Mouse (Mus musculus) telencephalon, adult 2 months (tissue): ENCODE measurements around the gene Rlf.
"Not testable (repeated sequence)": the region's sequence is repeated elsewhere in the genome, so short reads cannot be mapped to it uniquely, and the experiment has no call there.

Source experiments
- DNase-seq: peaks from one replicate; pipeline ENCODE4 v3.0.0-alpha.2; 2011; ENCODE audit warnings: low read depth, low spot score

Rlf gene

GRCm38 (mm10) chr4:121166697-121167096, 48.2 kb downstream of the Rlf start:
- not testable (repeated sequence) for DNase-seq

GRCm38 (mm10) chr4:121163501-121164030, 51.3 kb downstream of the Rlf start:
- DNase-seq = no peak

GRCm38 (mm10) chr4:121109126-121109525, 105.8 kb downstream of the Rlf start, which contains the start of gene Tmco2:
TSS of gene Tmco2 (minus strand) at chr4:121109226.
- no peak for DNase-seq

GRCm38 (mm10) chr4:121103304-121103703, 111.6 kb downstream of the Rlf start:
- peak; percentile 77 for DNase-seq

DNA sequence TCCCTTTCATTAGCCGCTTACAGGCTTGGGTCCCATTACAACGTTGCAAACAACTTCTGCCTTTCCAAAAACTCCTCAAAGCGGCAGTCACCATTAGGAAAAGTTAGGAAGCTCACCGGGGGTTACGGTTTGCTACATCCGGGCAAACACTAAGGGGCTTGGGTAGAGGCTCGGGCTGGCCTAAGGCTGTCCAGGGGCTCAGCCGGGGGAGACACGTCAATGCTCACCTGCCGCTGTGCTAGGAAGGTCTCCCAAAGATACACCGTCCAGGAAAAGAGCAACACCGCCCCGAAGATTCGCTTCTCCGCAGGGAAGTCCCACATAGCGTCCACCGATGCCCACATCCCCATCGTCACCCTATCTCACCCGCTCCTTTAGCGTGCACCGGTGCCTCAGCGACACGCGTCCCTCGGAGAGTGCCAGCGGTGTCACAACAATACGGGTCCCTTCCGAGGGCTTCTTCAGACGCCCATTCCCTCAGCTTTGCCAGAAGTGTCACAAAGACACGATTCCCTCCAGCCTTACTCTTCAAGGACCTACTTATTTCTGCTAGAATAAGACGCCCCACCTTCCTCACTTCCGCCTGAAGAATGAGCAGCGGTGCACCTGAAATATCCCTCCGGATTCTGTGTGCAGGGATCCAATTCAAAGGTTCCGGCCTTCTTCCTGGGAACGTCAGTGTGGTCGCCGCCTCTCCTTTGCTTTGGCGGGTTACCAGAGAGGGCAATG, 117.1 kb downstream of the Rlf start, which contains the start of gene Zmpste24:
TSS of gene Zmpste24 (minus strand) at position 592 of the 729 bp plus-strand sequence.
- peak; percentile 94 for DNase-seq
